Mouse (Mus musculus) testis, postnatal 14 days (tissue): ENCODE measurements at regions not wholly inside any gene's neighbourhood (a gene's known extent, or its start where the extent isn't known, plus 50 kb on each side); places are given as distances from the start of the nearest gene placed in this dataset.

ENCODE experiments used
- DNase-seq: peaks from one replicate; pipeline ENCODE4 v3.0.0; 2021; ENCODE audit warnings: low spot score

- DNase-seq: no peak
Observed at GRCm38 (mm10) chr17:9907077-9907476, 237.6 kb upstream of the Pabpc6 start.

- DNase-seq: peak; percentile 14
Observed at GRCm38 (mm10) chr17:9905501-9906462, 236.3 kb upstream of the Pabpc6 start.

GRCm38 (mm10) chr17:9904525-9904991 lies 235.0 kb upstream of the Pabpc6 start:
- DNase-seq: no peak

GRCm38 (mm10) chr17:9903313-9903712 lies 233.8 kb upstream of the Pabpc6 start:
- DNase-seq: no peak

GRCm38 (mm10) chr17:9896964-9897363 lies 227.4 kb upstream of the Pabpc6 start:
- peak; percentile 17 for DNase-seq

GRCm38 (mm10) chr17:9895686-9896082 lies 226.2 kb upstream of the Pabpc6 start:
- no peak for DNase-seq

- peak; percentile 87 for DNase-seq
Observed at GRCm38 (mm10) chr17:9894828-9895685, 225.5 kb upstream of the Pabpc6 start.

- no peak for DNase-seq
Observed at GRCm38 (mm10) chr17:9893966-9894365, 224.4 kb upstream of the Pabpc6 start.

- no peak for DNase-seq
Observed at GRCm38 (mm10) chr17:9892776-9893175, 223.3 kb upstream of the Pabpc6 start.

- no peak for DNase-seq
Observed at GRCm38 (mm10) chr17:9892141-9892540, 222.6 kb upstream of the Pabpc6 start.

GRCm38 (mm10) chr17:9888494-9888893 lies 219.0 kb upstream of the Pabpc6 start:
- DNase-seq: no peak

GRCm38 (mm10) chr17:9885110-9885509 lies 215.6 kb upstream of the Pabpc6 start:
- DNase-seq: no peak

- no peak for DNase-seq
Observed at GRCm38 (mm10) chr17:9882639-9883226, 213.2 kb upstream of the Pabpc6 start.

- DNase-seq: no peak
Observed at GRCm38 (mm10) chr17:9879556-9880206, 210.2 kb upstream of the Pabpc6 start.

- DNase-seq: no peak
Observed at GRCm38 (mm10) chr17:9873695-9874094, 204.2 kb upstream of the Pabpc6 start.

GRCm38 (mm10) chr17:9870237-9870636 lies 200.7 kb upstream of the Pabpc6 start:
- DNase-seq: peak; percentile 20

- no peak for DNase-seq
Observed at GRCm38 (mm10) chr17:9868747-9869281, 199.3 kb upstream of the Pabpc6 start.

GRCm38 (mm10) chr17:9864254-9864653 lies 194.7 kb upstream of the Pabpc6 start:
- DNase-seq: no peak

- DNase-seq: no peak
Observed at GRCm38 (mm10) chr17:9861923-9862854, 192.7 kb upstream of the Pabpc6 start.

- no peak for DNase-seq
Observed at GRCm38 (mm10) chr17:9861346-9861745, 191.8 kb upstream of the Pabpc6 start.
